Mouse (Mus musculus) megakaryocyte, embryonic 14.5 days (primary cell): ENCODE results near the gene Emid1.

Source experiments
- FLI1 ChIP-seq: IDR thresholded peaks from 2 replicates; pipeline ENCODE4 v1.6.1; 2012; ENCODE audit warnings: low read length, inconsistent platforms, mixed read lengths
- GATA1 ChIP-seq: IDR thresholded peaks from 3 replicates; pipeline ENCODE4 v1.6.1; 2012; ENCODE audit warnings: mixed read lengths, low read length, inconsistent platforms, borderline replicate concordance

DNA sequence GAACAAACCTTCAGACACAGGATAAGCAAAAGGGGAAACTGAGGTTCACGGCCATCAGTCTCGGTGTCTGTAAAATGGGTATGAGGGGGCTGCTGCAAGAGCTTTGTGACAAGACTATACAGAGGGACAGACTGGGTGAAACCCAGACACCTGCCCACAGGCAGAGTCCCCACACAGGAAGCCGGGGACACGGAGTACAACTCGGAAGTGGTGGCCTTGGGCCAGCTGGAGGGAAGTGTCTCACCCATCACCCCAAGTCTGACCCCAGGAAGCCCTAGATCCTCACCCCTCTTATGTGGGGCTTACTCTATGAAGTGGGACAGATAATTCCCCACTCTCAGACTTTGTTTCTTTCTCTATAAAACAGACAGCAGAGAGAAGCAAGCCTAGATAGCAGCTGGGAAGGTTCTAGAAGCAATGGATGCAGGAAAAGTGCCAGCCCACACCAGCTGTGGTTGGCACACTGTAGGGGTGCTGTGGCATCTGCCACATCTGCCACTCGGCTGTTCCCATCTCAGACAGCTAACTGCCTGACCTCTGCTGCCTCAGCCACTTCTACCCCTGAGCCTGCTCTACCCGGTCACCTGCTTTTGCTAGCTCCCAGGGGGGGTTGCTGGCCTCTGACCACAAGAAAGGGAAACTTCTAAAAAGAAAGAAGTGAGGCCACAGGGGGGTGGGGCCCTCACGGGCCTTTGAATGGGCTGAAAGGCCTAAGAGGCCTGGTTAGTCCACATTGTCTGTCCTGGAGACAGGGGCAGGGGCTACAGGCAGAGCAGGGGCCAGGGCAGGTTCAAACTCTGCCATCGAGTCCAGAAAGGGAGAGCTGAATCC lies 1.4 kb downstream of the Emid1 start:
- TF ChIP-seq FLI1 (no peak), GATA1 (no peak)
